Mouse (Mus musculus): ENCODE results near the gene Emsy.

- TF ChIP-seq CTCF (IDR thresholded peaks at IDR 0.05; ENCODE audit: low read depth) (no peak), EP300 (optimal IDR thresholded peaks at IDR 0.05) (no peak)
Observed at GRCm38 (mm10) chr7:98570824-98571505, 85.6 kb downstream of the Emsy start.

Data from stomach, postnatal 0 days (tissue).